Mouse (Mus musculus) colon, adult 2 months (tissue): ENCODE data around the gene Vmn1r21. TPM values are rescaled to one million over a fixed set of nuclear protein-coding genes. Genes with fewer than 3 reads are reported as not detected.

ENCODE experiments used
- polyA plus RNA-seq: library from polyadenylated mRNA; depleted of rRNA; stranded (reverse); fragments of >200 nt; gene quantifications from 2 replicates; pipeline ENCODE4 v1.2.3, GENCODE M21; 2012; rRNA removed

Gene Vmn1r21
- polyA plus RNA-seq = not detected in 2 replicates

DNA sequence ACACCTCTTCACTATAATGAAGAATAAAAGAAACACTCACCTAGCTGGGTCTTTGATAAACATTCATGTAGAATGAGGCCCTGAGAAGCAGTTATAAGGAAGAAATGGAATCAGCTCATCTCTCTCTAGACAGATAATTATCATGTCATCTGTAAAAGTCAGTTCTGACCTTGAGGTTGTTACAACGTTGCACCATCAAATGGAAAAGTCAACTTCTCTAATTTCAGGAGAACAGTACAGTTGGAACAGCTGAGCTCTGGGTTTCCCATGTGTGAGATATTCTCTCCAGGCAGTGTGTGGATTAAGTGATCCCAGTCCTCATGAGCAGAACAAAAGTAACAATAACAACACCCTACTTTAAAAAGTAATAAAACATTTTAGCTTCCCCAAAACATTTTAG, at the start of gene Vmn1r21:
Vmn1r21 (minus strand) TSS at position 58 of the 400 bp plus-strand sequence.

DNA sequence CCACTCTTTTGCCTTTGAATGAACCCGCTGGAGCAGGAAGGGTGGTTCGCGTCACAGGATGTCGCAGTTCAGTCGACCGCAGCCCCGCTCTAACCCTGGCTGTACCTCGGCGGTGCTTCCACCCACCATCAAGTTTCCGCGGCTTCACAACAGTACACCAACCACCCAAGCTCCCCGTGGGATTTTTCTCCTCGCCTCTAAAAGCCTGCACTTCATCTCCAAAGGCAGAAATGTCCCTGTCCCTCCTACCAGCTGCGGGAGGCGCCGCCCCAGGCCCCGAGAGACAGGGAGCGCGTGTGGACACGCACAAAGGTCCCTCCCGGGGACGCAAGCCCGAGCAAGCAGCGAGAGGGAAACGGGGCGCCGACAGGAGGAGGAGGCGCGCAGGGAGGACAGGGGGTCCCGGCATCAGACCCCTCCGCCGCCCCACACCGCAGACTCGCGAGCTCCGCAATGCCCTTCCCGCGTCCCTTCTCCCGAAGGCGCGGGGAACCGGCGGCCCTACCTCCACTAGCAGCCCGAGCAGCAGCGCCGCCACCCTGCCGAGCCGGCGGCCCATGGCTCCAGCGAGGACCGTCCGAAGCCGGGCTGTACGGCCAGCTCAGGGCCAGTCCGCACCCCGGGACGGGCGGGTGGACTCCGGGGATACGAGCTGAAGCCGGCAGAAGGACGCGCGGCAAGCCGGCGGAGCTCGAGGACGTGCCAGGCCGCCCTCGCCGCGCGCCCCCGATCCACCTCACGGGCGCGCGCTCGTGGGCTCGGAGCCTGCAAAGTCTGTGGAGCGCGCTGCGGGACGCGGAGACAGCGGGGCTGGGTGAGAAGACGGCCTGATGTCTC, 25.5 kb downstream of the Vmn1r21 start, which contains the start of gene Vopp1:
Vopp1 (minus strand) TSS at position 738 of the 837 bp plus-strand sequence.

Other genes with a start within 250 kb of the Vmn1r21 start
- gene Pyurf, start 158.3 kb downstream of the Vmn1r21 start, polyA plus RNA-seq = 17.0 and 19.1 TPM in 2 replicates
- 2.3 and 2.8 TPM in 2 replicates for gene Lancl2, start 147.8 kb downstream of the Vmn1r21 start, polyA plus RNA-seq
- gene Vopp1, start 25.2 kb downstream of the Vmn1r21 start, polyA plus RNA-seq = 15.0 and 16.1 TPM in 2 replicates
- not detected in 2 replicates for gene Vmn1r22, start 57.7 kb upstream of the Vmn1r21 start, polyA plus RNA-seq
- gene Vmn1r23, start 76.5 kb upstream of the Vmn1r21 start, polyA plus RNA-seq = not detected in 2 replicates
- not detected in 2 replicates for gene Vmn1r24, start 111.2 kb upstream of the Vmn1r21 start, polyA plus RNA-seq
- not detected in 2 replicates for gene Vmn1r25, start 130.5 kb upstream of the Vmn1r21 start, polyA plus RNA-seq
- gene Vmn1r26, start 164.8 kb upstream of the Vmn1r21 start, polyA plus RNA-seq = not detected in 2 replicates